ENCODE assay signal across 9 mouse cellular contexts in genomic region chr10:12573601-12574000, GRCm38 (mm10).
A peak's percentile ranks its signal among the peaks of the same experiment; 100 is the strongest.
DNase-seq lines count a peak whose midpoint lies in the region; ATAC-seq and TF ChIP-seq lines count a peak whose summit lies in the region.
"Had no signal": no experiment of that assay in that cellular context is flagged by ENCODE, and none has a peak within 500 bp of the region (broad histone marks: within the 10 kb centered on the region; RNA-seq: fewer than 3 reads in every experiment).

No protein-coding gene starts in this region.

- 0 out of 2 replicates have a peak overlapping the region, but pooled peaks have one; percentile 29 for H3K27ac ChIP-seq in liver, postnatal 0 days (ENCODE audit: low read depth)
- no peak overlapping the region for H3K27ac ChIP-seq in hindbrain, embryonic 13.5 days
- H3K27ac ChIP-seq: lung, embryonic 15.5 days had no signal

- no peak for TF ChIP-seq CTCF in liver, postnatal 0 days (IDR thresholded peaks at IDR 0.05; ENCODE audit: low read depth)

- H3K4me3 ChIP-seq in liver, postnatal 0 days (ENCODE audit: low read depth, low read length) = no peak overlapping the region
- H3K4me3 ChIP-seq in hindbrain, embryonic 13.5 days = no peak overlapping the region
- H3K4me3 ChIP-seq: lung, embryonic 15.5 days had no signal

- H3K4me2 ChIP-seq in liver, postnatal 0 days (ENCODE audit: low read depth, low read length) = peak overlapping the region; percentile 27; the same call in 1 of the 2 replicates
- no peak overlapping the region for H3K4me2 ChIP-seq in hindbrain, embryonic 13.5 days
- H3K4me2 ChIP-seq: lung, embryonic 15.5 days had no signal

- no peak; the same call in 1 of the 2 replicates for TF ChIP-seq EP300 in liver, postnatal 0 days (IDR thresholded peaks at IDR 0.05; ENCODE audit: low read depth)

- 17% methylated on average over 6 of the region's 6 CpGs for WGBS in liver, postnatal 0 days (ENCODE audit: insufficient replicate concordance)
- WGBS in hindbrain, embryonic 13.5 days = 9% methylated on average over 6 of the region's 6 CpGs

- no peaks in the 10 kb centered on the region for H3K9me3 ChIP-seq in liver, postnatal 0 days (ENCODE audit: low read length)
- no peaks in the 10 kb centered on the region for H3K9me3 ChIP-seq in hindbrain, embryonic 13.5 days
- H3K9me3 ChIP-seq: lung, embryonic 15.5 days had no signal

- H3K4me1 ChIP-seq in liver, postnatal 0 days (ENCODE audit: insufficient read depth) = no peaks in the 10 kb centered on the region
- H3K4me1 ChIP-seq in hindbrain, embryonic 13.5 days (replicated peaks) = peaks cover 18% of the 10 kb centered on the region

- no peak overlapping the region for H3K9ac ChIP-seq in liver, postnatal 0 days (replicated peaks)
- H3K9ac ChIP-seq in hindbrain, embryonic 13.5 days = no peak overlapping the region
- H3K9ac ChIP-seq: lung, embryonic 15.5 days had no signal

- no peaks in the 10 kb centered on the region for H3K27me3 ChIP-seq in liver, postnatal 0 days (ENCODE audit: insufficient read depth, low read length)
- no peaks in the 10 kb centered on the region for H3K27me3 ChIP-seq in hindbrain, embryonic 13.5 days
- H3K27me3 ChIP-seq: lung, embryonic 15.5 days had no signal

- H3K36me3 ChIP-seq in liver, postnatal 0 days (replicated peaks; ENCODE audit: insufficient read depth, low read length) = no peaks in the 10 kb centered on the region
- no peaks in the 10 kb centered on the region for H3K36me3 ChIP-seq in hindbrain, embryonic 13.5 days
- H3K36me3 ChIP-seq: lung, embryonic 15.5 days had no signal

- DNase-seq in kidney, postnatal 10 days = peak; percentile 32
- no peak for DNase-seq in kidney, adult 9 months
- peak; percentile 71 for DNase-seq in NIH3T3 (ENCODE audit: low read depth)
- peak; percentile 29 to 51 for DNase-seq in heart, adult 9 months (ENCODE audit: low spot score in 2 of 2)
- DNase-seq in liver, postnatal 0 days = peak; percentile 34
- DNase-seq in spleen, adult 18-20 months = no peak
- no peak for DNase-seq in natural killer cell, adult 2 months (ENCODE audit: low spot score in 2 of 2)

- ATAC-seq in liver, postnatal 0 days = peak; percentile 36; the same call in 1 of the 2 replicates
- no peak for ATAC-seq in hindbrain, embryonic 13.5 days (ENCODE audit: low FRiP score)

Comparison
In these comparisons a context has a peak if more than half of its experiments do, and no peak if none do; other contexts are left out.
1. DNase-seq: peak in kidney, postnatal 10 days (single experiment), NIH3T3 (single experiment), heart, adult 9 months (2 of 2) and liver, postnatal 0 days (single experiment); none in kidney, adult 9 months (single experiment), spleen, adult 18-20 months (0 of 2) and natural killer cell, adult 2 months (0 of 2).